Mouse (Mus musculus) spleen, embryonic (tissue): Measurements from ENCODE around the gene Rapgef4.

Experiments
- CTCF ChIA-PET: fragments of 350-600 bp; sonication (Branson Sonifier 250); formaldehyde crosslinking; loops from one replicate; lab custom pipeline; 2022; lab: Charles Lee

Gene Rapgef4

GRCm38 (mm10) chr2:72297716-72298082, 316.7 kb downstream of the Rapgef4 start:
- CTCF ChIA-PET = interaction anchor here (0.9 kb wide), 1 partner anchor 92 kb away, joined by 3 read pairs; no protein-coding TSS in a partner anchor

- CTCF ChIA-PET = interaction anchor here (0.7 to 0.9 kb wide), 2 partner anchors 91 to 178 kb away, joined by 3 read pairs; partner anchors contain the start of gene Cdca7
These were observed 317.4 kb downstream of the Rapgef4 start for GRCm38 (mm10) chr2:72298406-72298805.

DNA sequence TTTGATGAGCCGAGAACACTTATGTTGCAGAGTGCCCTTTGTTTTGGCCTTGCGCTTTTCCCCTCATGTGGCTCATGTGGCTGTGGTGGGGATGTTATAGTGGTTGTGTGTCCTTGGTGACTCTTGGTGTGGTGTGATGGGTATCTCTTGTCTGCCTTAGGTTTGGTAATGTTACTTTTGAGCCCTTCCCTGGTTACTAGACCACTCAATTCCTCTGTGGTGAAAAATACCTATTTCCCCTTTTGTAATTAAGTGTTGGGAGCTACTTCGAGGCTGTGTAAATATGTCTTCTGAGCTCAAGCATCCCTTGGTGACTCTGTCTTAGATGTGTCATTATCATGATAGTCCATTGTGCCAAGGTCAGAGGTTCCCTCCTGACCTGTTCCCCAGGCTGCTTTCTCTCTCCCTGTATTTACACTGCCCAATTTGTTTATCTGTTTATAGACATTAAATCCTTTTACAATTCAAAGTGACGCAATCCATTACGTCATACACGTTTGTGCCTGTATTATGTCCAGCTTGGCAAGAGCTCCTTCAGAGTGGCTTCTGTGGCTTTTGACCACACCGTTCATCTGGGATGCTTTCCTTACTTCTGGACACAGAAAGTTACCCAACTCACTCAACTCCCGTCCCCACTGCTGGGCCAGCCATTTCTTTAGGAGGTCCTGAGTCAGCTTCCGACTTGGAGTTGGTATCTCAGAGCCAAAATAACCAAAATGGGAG, 320.3 kb downstream of the Rapgef4 start:
- CTCF ChIA-PET = interaction anchor here (0.7 kb wide), 1 partner anchor 485 kb away, joined by 9 read pairs; no protein-coding TSS in a partner anchor

GRCm38 (mm10) chr2:72305738-72306137, 324.7 kb downstream of the Rapgef4 start:
- CTCF ChIA-PET = no interaction called here
